Mouse (Mus musculus): ENCODE data around the gene Tmem106a.
"Not testable (repeated sequence)": the region's sequence is repeated elsewhere in the genome, so short reads cannot be mapped to it uniquely, and the experiment has no call there.

Tmem106a gene

DNA sequence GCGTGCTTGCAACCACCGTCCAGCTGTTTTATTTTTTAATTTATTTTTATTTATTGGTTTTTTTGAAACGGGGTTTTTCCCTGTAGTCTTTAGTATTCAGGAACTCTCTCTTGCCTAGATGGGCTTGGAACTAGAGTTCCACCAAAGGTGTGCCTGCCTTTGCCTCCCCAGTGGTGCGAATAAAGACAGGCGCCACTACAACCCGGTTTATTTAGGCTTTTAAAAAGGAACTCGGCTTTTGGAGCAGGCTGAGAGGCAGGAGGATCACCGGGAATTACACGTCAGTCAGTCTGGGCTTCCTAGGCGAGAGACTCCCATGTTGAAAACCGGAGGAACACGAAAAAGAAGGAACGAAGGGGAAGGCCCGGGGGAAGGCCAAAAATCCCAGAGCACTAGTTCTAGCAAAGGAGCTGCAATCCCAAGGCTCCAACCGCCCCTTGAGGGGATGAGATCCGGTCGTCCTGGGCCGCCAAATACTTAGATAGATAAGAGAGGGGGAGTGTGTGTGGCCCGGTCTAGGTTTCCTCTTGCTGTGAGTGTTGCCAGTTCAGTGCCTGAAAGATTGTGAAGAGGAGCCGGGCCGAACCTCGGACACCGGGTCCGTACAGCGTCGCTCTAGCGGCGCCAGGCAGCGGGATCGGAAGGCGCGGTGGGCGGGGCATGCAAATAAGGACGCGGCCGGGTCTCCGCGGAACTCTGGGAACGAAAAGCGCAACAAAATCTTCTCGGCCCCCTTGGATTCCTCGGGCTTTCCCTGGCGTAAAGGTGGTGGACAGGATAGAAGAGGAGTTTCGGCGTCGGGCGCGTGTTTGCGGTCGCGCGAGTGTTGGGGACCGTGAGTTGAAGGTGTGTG is 59.0 kb downstream of the Tmem106a start:
- in situ Hi-C loops (cut with MboI, MseI): not testable (repeated sequence)

Measured in regulatory T cell (primary cell).